Mouse (Mus musculus) embryonic facial prominence, embryonic 13.5 days (tissue): ENCODE results near the gene Fat2. TPM values are rescaled to one million over a fixed set of nuclear protein-coding genes. Genes with fewer than 3 reads are reported as not detected.

Experiments
- ATAC-seq: fragments of 200-750 bp; cut with Nextera tagmentation; 2 replicates; pipeline ENCODE4 v1.8.0; 2017; ENCODE audit warnings: low read depth; ENCODE audit not compliant: insufficient number of reproducible peaks, insufficient read depth, low FRiP score, low TSS enrichment
- H3K27ac ChIP-seq: fragments of 300-500 bp; sonication (generic); 2 replicates; pipeline ENCODE4 v1.5.1; 2015; ENCODE audit warnings: moderate library complexity, mild to moderate bottlenecking, inconsistent platforms
- H3K27me3 ChIP-seq: fragments of 300-500 bp; sonication (generic); 2 replicates; pipeline ENCODE4 v1.6.1; 2015; ENCODE audit warnings: mild to moderate bottlenecking, inconsistent platforms
- H3K36me3 ChIP-seq: fragments of 300-500 bp; sonication (generic); 2 replicates; pipeline ENCODE4 v1.6.1; 2015; ENCODE audit warnings: mild to moderate bottlenecking, inconsistent platforms
- H3K4me1 ChIP-seq: fragments of 300-500 bp; sonication (generic); 2 replicates; pipeline ENCODE4 v1.6.1; 2015; ENCODE audit warnings: inconsistent platforms
- H3K4me2 ChIP-seq: fragments of 300-500 bp; sonication (generic); 2 replicates; pipeline ENCODE4 v1.6.1; 2015; ENCODE audit warnings: moderate library complexity, mild to moderate bottlenecking, inconsistent platforms
- H3K4me3 ChIP-seq: fragments of 300-500 bp; sonication (generic); 2 replicates; pipeline ENCODE4 v1.5.1; 2015; ENCODE audit warnings: mild to moderate bottlenecking, inconsistent platforms
- H3K9ac ChIP-seq: fragments of 300-500 bp; sonication (generic); 2 replicates; pipeline ENCODE4 v1.6.1; 2015; ENCODE audit warnings: mild to moderate bottlenecking, inconsistent platforms
- H3K9me3 ChIP-seq: fragments of 300-500 bp; sonication (generic); 2 replicates; pipeline ENCODE4 v1.6.1; 2016; ENCODE audit warnings: inconsistent platforms
- WGBS: fragments of 180-500 bp; shearing (Covaris S2); methylation state at CpG from one replicate; pipeline ENCODE4 v1.1.7; 2015; ENCODE audit warnings: mixed read lengths; 5-methylcytosine and 5-hydroxymethylcytosine counted together
- polyA plus RNA-seq: library from polyadenylated mRNA; unstranded; fragments of >200 nt; fragmentation: Nextera tagmentation; extraction: Ambion mirVana; gene quantifications from 2 replicates; pipeline ENCODE4 v1.2.1, GENCODE M21; 2015

Gene Fat2
- polyA plus RNA-seq, 1 experiment from 2014 or later: 0.69 TPM

GRCm38 (mm10) chr11:55236815-55237214, 99.5 kb downstream of the Fat2 start:
- no peak overlapping the region for H3K27ac ChIP-seq
- H3K9ac ChIP-seq: no peak overlapping the region
- H3K27me3 ChIP-seq: no peaks in the 10 kb centered on the region
- H3K4me1 ChIP-seq: no peaks in the 10 kb centered on the region
- no peak overlapping the region for H3K4me3 ChIP-seq
- no peak overlapping the region for H3K4me2 ChIP-seq
- WGBS: 79% methylated on average over 1 of the region's 1 CpGs
- H3K36me3 ChIP-seq: peaks cover 21% of the 10 kb centered on the region
- H3K9me3 ChIP-seq: no peaks in the 10 kb centered on the region
- ATAC-seq: no peak

- H3K4me1 ChIP-seq: no peaks in the 10 kb centered on the region
- no peak for ATAC-seq
- no peak overlapping the region for H3K4me3 ChIP-seq
- no peak overlapping the region for H3K4me2 ChIP-seq
- H3K9ac ChIP-seq: no peak overlapping the region
- H3K36me3 ChIP-seq: peaks cover 34% of the 10 kb centered on the region
- H3K27me3 ChIP-seq: no peaks in the 10 kb centered on the region
- no peaks in the 10 kb centered on the region for H3K9me3 ChIP-seq
- no peak overlapping the region for H3K27ac ChIP-seq
- 83% methylated on average over 4 of the region's 4 CpGs for WGBS
These were observed 101.6 kb downstream of the Fat2 start for GRCm38 (mm10) chr11:55234791-55235190.

GRCm38 (mm10) chr11:55234288-55234687, 102.1 kb downstream of the Fat2 start:
- Histone ChIP-seq H3K9me3 (no peaks in the 10 kb centered on the region), H3K4me1 (no peaks in the 10 kb centered on the region), H3K4me3 (no peak overlapping the region), H3K27ac (no peak overlapping the region), H3K27me3 (no peaks in the 10 kb centered on the region), H3K4me2 (no peak overlapping the region), H3K36me3 (peaks cover 36% of the 10 kb centered on the region), H3K9ac (no peak overlapping the region)
- 88% methylated on average over 7 of the region's 7 CpGs for WGBS
- ATAC-seq: no peak

- H3K36me3 ChIP-seq: peaks cover 52% of the 10 kb centered on the region
- no peak overlapping the region for H3K4me3 ChIP-seq
- WGBS: 92% methylated on average over 6 of the region's 6 CpGs
- H3K27ac ChIP-seq: no peak overlapping the region
- H3K4me2 ChIP-seq: no peak overlapping the region
- ATAC-seq: no peak
- no peaks in the 10 kb centered on the region for H3K4me1 ChIP-seq
- H3K9ac ChIP-seq: no peak overlapping the region
- H3K27me3 ChIP-seq: no peaks in the 10 kb centered on the region
- H3K9me3 ChIP-seq: no peaks in the 10 kb centered on the region
These were observed 105.3 kb downstream of the Fat2 start for GRCm38 (mm10) chr11:55231034-55231433.

- ATAC-seq: no peak
- no peaks in the 10 kb centered on the region for H3K27me3 ChIP-seq
- no peaks in the 10 kb centered on the region for H3K9me3 ChIP-seq
- no peaks in the 10 kb centered on the region for H3K4me1 ChIP-seq
- peaks cover 70% of the 10 kb centered on the region for H3K36me3 ChIP-seq
- no peak overlapping the region for H3K4me2 ChIP-seq
- H3K27ac ChIP-seq: no peak overlapping the region
- WGBS: 88% methylated on average over 7 of the region's 7 CpGs
- H3K9ac ChIP-seq: no peak overlapping the region
- H3K4me3 ChIP-seq: no peak overlapping the region
These were observed 115.1 kb downstream of the Fat2 start for GRCm38 (mm10) chr11:55221306-55221705.

- WGBS: 83% methylated on average over 3 of the region's 3 CpGs
- H3K4me2 ChIP-seq: no peak overlapping the region
These were observed 117.9 kb downstream of the Fat2 start for GRCm38 (mm10) chr11:55218473-55218872.

GRCm38 (mm10) chr11:55217880-55218279, 118.5 kb downstream of the Fat2 start:
- no peak overlapping the region for H3K9ac ChIP-seq
- 86% methylated on average over 7 of the region's 7 CpGs for WGBS
- H3K4me3 ChIP-seq: no peak overlapping the region
- H3K4me2 ChIP-seq: no peak overlapping the region
- no peaks in the 10 kb centered on the region for H3K4me1 ChIP-seq
- H3K36me3 ChIP-seq: peaks cover 42% of the 10 kb centered on the region
- no peaks in the 10 kb centered on the region for H3K27me3 ChIP-seq
- ATAC-seq: no peak
- no peak overlapping the region for H3K27ac ChIP-seq
- no peaks in the 10 kb centered on the region for H3K9me3 ChIP-seq

More at GRCm38 (mm10) chr11:55218473-55218872, 117.9 kb downstream of the Fat2 start:
- H3K4me1 ChIP-seq: no peaks in the 10 kb centered on the region
- H3K9ac ChIP-seq: no peak overlapping the region
- no peaks in the 10 kb centered on the region for H3K27me3 ChIP-seq
- H3K4me3 ChIP-seq: no peak overlapping the region
- peaks cover 47% of the 10 kb centered on the region for H3K36me3 ChIP-seq
- H3K27ac ChIP-seq: no peak overlapping the region
- H3K9me3 ChIP-seq: no peaks in the 10 kb centered on the region
- ATAC-seq: no peak

GRCm38 (mm10) chr11:55217418-55217817, 118.9 kb downstream of the Fat2 start:
- Histone ChIP-seq H3K4me2 (no peak overlapping the region), H3K4me3 (no peak overlapping the region), H3K9me3 (no peaks in the 10 kb centered on the region), H3K27me3 (no peaks in the 10 kb centered on the region), H3K9ac (no peak overlapping the region), H3K36me3 (peaks cover 42% of the 10 kb centered on the region), H3K27ac (no peak overlapping the region), H3K4me1 (no peaks in the 10 kb centered on the region)
- no peak for ATAC-seq
- WGBS: 81% methylated on average over 4 of the region's 4 CpGs

- no peak overlapping the region for H3K4me2 ChIP-seq
- no peaks in the 10 kb centered on the region for H3K9me3 ChIP-seq
- H3K9ac ChIP-seq: no peak overlapping the region
- peaks cover 37% of the 10 kb centered on the region for H3K36me3 ChIP-seq
- no peaks in the 10 kb centered on the region for H3K4me1 ChIP-seq
- WGBS: 75% methylated on average over 13 of the region's 13 CpGs
- H3K4me3 ChIP-seq: no peak overlapping the region
- no peak for ATAC-seq
- no peaks in the 10 kb centered on the region for H3K27me3 ChIP-seq
- H3K27ac ChIP-seq: no peak overlapping the region
These were observed 119.5 kb downstream of the Fat2 start for GRCm38 (mm10) chr11:55216830-55217229.

GRCm38 (mm10) chr11:55216061-55216460, 120.3 kb downstream of the Fat2 start:
- Histone ChIP-seq H3K27me3 (no peaks in the 10 kb centered on the region), H3K4me3 (no peak overlapping the region), H3K4me2 (no peak overlapping the region), H3K27ac (no peak overlapping the region), H3K9ac (no peak overlapping the region), H3K9me3 (no peaks in the 10 kb centered on the region), H3K36me3 (peaks cover 30% of the 10 kb centered on the region), H3K4me1 (no peaks in the 10 kb centered on the region)
- ATAC-seq: no peak
- 58% methylated on average over 4 of the region's 4 CpGs for WGBS

GRCm38 (mm10) chr11:55214978-55215377, 121.4 kb downstream of the Fat2 start:
- WGBS: 87% methylated on average over 3 of the region's 3 CpGs
- Histone ChIP-seq H3K9ac (no peak overlapping the region), H3K27me3 (no peaks in the 10 kb centered on the region), H3K9me3 (no peaks in the 10 kb centered on the region), H3K4me2 (no peak overlapping the region), H3K4me1 (peaks cover 4% of the 10 kb centered on the region; the same call in 1 of the 2 replicates), H3K36me3 (peaks cover 19% of the 10 kb centered on the region), H3K27ac (no peak overlapping the region), H3K4me3 (no peak overlapping the region)
- no peak for ATAC-seq

GRCm38 (mm10) chr11:55214161-55214560, 122.2 kb downstream of the Fat2 start:
- no peak for ATAC-seq
- WGBS: 89% methylated on average over 5 of the region's 5 CpGs

More at GRCm38 (mm10) chr11:55214161-55214560, 122.2 kb downstream of the Fat2 start:
- peaks cover 11% of the 10 kb centered on the region for H3K36me3 ChIP-seq
- H3K9me3 ChIP-seq: no peaks in the 10 kb centered on the region
- H3K4me3 ChIP-seq: no peak overlapping the region
- no peak overlapping the region for H3K4me2 ChIP-seq
- H3K27ac ChIP-seq: no peak overlapping the region
- H3K4me1 ChIP-seq: peaks cover 12% of the 10 kb centered on the region; the same call in 1 of the 2 replicates
- H3K9ac ChIP-seq: no peak overlapping the region
- H3K27me3 ChIP-seq: no peaks in the 10 kb centered on the region
